Mouse (Mus musculus) activated CD4-positive, CD25-positive, alpha-beta regulatory T cell (primary cell): ENCODE results near the gene Asb4. TPM values are rescaled to one million over a fixed set of nuclear protein-coding genes. Genes with fewer than 3 reads are reported as not detected.

Experiments used
- polyA plus RNA-seq, 2 experiments: library from polyadenylated mRNA; unstranded; fragments of 100-300 nt; shearing (Covaris generic); gene quantifications; one replicate each; pipeline ENCODE4 v1.2.1; 2017

Gene Asb4
- polyA plus RNA-seq, result under 1 TPM in 1 of 2 experiments, not detected in 1; 0.33 TPM

DNA sequence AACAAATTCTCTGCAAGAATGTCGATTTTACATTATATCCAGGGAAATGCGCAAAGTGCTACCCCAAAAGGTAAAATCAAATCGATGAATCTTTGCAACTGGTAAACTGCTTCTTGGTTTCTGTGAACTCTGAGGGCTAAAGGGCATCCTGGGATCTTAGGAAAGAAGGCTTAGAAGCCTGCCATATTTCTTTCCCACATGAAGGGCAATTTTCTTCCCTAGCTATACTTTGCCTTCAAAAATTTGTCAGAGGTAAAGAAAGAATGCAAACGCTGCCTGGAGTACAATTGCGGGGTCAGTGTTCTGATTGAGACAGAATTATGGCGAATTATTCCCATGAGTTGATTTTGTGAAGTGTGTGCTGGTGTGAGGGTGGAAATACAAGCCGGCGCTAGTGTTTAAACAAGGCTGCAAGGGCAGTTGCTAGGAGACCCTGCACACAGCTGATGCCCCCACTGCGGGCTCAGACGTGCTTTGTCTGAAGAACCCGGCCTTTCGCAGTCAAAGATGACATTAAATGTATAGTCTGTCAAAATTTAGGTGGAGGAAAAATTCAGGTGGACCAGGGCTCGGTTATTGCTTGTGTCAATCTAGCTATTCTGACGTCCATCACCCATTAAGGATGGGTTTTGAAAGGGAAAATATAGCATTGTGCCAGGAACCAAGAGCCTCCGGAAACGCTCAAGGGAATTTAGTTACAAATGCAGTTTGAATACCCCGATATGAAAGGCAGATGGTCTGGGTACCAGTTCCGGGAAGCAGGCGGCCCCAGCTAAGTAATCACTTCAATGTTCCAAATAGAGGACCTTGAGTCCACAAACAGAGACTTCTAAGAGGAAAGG is at the start of gene Asb4:
Asb4 (plus strand) TSS at position 51 of the 842 bp plus-strand sequence.

Other genes with a start within 250 kb of the Asb4 start
- under 1 TPM in 1 of 2 experiments, not detected in 1; 0.63 TPM for gene Pon1, start 189.4 kb upstream of the Asb4 start, polyA plus RNA-seq
- 1 to 10 TPM; 3.6 to 9.8 TPM for gene Pon3, start 127.1 kb upstream of the Asb4 start, polyA plus RNA-seq
- 10 to 100 TPM; 79.5 to 99.5 TPM for gene Pon2, start 84.9 kb upstream of the Asb4 start, polyA plus RNA-seq
- gene Pdk4, start 112.9 kb downstream of the Asb4 start, polyA plus RNA-seq, result 1 to 10 TPM in 1 of 2 experiments, under 1 TPM in 1; 0.06 to 1.4 TPM